Mouse (Mus musculus) small intestine, adult 2 months (tissue): Measurements from ENCODE around the gene Map7d3.

Experiments used
- CTCF ChIP-seq: fragments of 200-500 bp; IDR thresholded peaks from 2 replicates; pipeline ENCODE4 v1.5.1; 2012; ENCODE audit warnings: low read depth, mild to moderate bottlenecking, control low read depth, inconsistent platforms, low read length, moderate library complexity, mixed read lengths; ENCODE audit not compliant: insufficient replicate concordance, insufficient read length; ENCODE audit errors: extremely low read depth
- POLR2A ChIP-seq: fragments of 200-500 bp; IDR thresholded peaks from 2 replicates; pipeline ENCODE4 v1.6.1; 2012; ENCODE audit warnings: low read depth, mild to moderate bottlenecking, control low read depth, inconsistent platforms, low read length, moderate library complexity

GRCm38 (mm10) chrX:56753317-56754289 is 68.5 kb downstream of the Map7d3 start:
- TF ChIP-seq CTCF (no peak), POLR2A (no peak)
